12 mouse cellular contexts compared by ENCODE assay signal in the genomic region with DNA sequence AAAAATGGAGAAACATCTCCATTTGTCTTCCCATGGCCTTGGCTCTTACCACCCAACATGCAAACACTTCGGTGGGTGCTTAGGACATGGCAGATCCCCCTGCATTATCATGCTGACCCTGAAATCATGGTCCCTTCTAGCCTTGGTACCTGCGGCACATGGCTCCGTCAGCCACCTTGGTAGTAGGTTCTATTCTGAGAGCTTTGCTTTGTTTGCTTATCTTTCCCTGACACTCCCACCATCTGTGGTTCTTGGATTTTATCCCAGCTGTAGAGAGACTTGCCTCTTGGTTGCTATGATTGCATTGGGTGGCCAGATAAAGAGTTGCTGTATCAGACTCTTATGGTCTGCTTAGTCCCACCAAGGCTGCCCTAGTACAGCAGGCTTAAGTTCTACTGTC. TPM values are rescaled to one million over a fixed set of nuclear protein-coding genes. Genes with fewer than 3 reads are reported as not detected.
A peak's percentile ranks its signal among the peaks of the same experiment; 100 is the strongest.
DNase-seq lines count a peak whose midpoint lies in the region; TF ChIP-seq lines count a peak whose summit lies in the region.
"Had no signal": no experiment of that assay in that cellular context is flagged by ENCODE, and none has a peak within 500 bp of the region (broad histone marks: within the 10 kb centered on the region; RNA-seq: fewer than 3 reads in every experiment).

No protein-coding gene starts in this region.

- TF ChIP-seq RAD21 in MEL (IDR thresholded peaks at IDR 0.05; ENCODE audit: low read depth, low read length), result no peak

- no peak for TF ChIP-seq CTCF in MEL (IDR thresholded peaks at IDR 0.05 in 2 of 3, conservative IDR thresholded peaks at IDR 0.05 in 1 of 3; ENCODE audit: control insufficient read depth in 1 of 3, insufficient read depth in 1 of 3, low read depth in 2 of 3, low read length in 3 of 3, poor library complexity in 1 of 3, severe bottlenecking in 1 of 3)

- no peak overlapping the region for H3K9ac ChIP-seq in MEL (ENCODE audit: control insufficient read depth, low read depth, low read length, poor library complexity, severe bottlenecking)
- H3K9ac ChIP-seq: liver, postnatal 0 days; neural tube, embryonic 13.5 days had no signal

- H3K79me2 ChIP-seq in MEL (ENCODE audit: control insufficient read depth, insufficient read depth, low read length, poor library complexity), result no peaks in the 10 kb centered on the region

- no peaks in the 10 kb centered on the region for H3K9me3 ChIP-seq in MEL (replicated peaks; ENCODE audit: insufficient read depth, low read length)
- no peaks in the 10 kb centered on the region for H3K9me3 ChIP-seq in hindbrain, embryonic 10.5 days
- H3K9me3 ChIP-seq in embryonic facial prominence, embryonic 10.5 days, result no peaks in the 10 kb centered on the region
- H3K9me3 ChIP-seq: neural tube, embryonic 13.5 days had no signal

- TF ChIP-seq EP300 in MEL (IDR thresholded peaks at IDR 0.05; ENCODE audit: low read depth in 1 of 2, low read length in 2 of 2), result no peak

- H3K27ac ChIP-seq in MEL (ENCODE audit: control insufficient read depth, low read depth, low read length), result no peak overlapping the region
- H3K27ac ChIP-seq in hindbrain, embryonic 10.5 days, result no peak overlapping the region
- H3K27ac ChIP-seq in embryonic facial prominence, embryonic 10.5 days (replicated peaks), result no peak overlapping the region
- H3K27ac ChIP-seq: neural tube, embryonic 13.5 days had no signal

- no peak overlapping the region for H3K4me3 ChIP-seq in MEL (ENCODE audit: control insufficient read depth in 1 of 2, insufficient read depth in 1 of 2, low read depth in 2 of 2, low read length in 2 of 2)
- H3K4me3 ChIP-seq in hindbrain, embryonic 10.5 days, result no peak overlapping the region
- no peak overlapping the region for H3K4me3 ChIP-seq in embryonic facial prominence, embryonic 10.5 days
- H3K4me3 ChIP-seq: neural tube, embryonic 13.5 days had no signal

- no peaks in the 10 kb centered on the region for H3K27me3 ChIP-seq in MEL (ENCODE audit: control insufficient read depth in 1 of 2, insufficient read depth in 2 of 2, low read length in 2 of 2)
- H3K27me3 ChIP-seq in hindbrain, embryonic 10.5 days (ENCODE audit: insufficient read depth, poor library complexity, severe bottlenecking), result no peaks in the 10 kb centered on the region
- H3K27me3 ChIP-seq in embryonic facial prominence, embryonic 10.5 days (replicated peaks; ENCODE audit: low read depth, poor library complexity, severe bottlenecking), result no peaks in the 10 kb centered on the region
- H3K27me3 ChIP-seq: neural tube, embryonic 13.5 days had no signal

- no peaks in the 10 kb centered on the region for H3K36me3 ChIP-seq in MEL (ENCODE audit: control insufficient read depth in 1 of 2, insufficient read depth in 2 of 2, low read length in 2 of 2)
- no peaks in the 10 kb centered on the region for H3K36me3 ChIP-seq in hindbrain, embryonic 10.5 days
- H3K36me3 ChIP-seq in embryonic facial prominence, embryonic 10.5 days (replicated peaks), result no peaks in the 10 kb centered on the region
- H3K36me3 ChIP-seq: neural tube, embryonic 13.5 days had no signal

- no peaks in the 10 kb centered on the region for H3K4me1 ChIP-seq in MEL (ENCODE audit: control insufficient read depth in 1 of 2, insufficient read depth in 2 of 2, low read length in 2 of 2)
- peaks cover 23% of the 10 kb centered on the region for H3K4me1 ChIP-seq in hindbrain, embryonic 10.5 days (replicated peaks)
- peaks cover 36% of the 10 kb centered on the region for H3K4me1 ChIP-seq in embryonic facial prominence, embryonic 10.5 days

- 93% methylated on average over 3 of the region's 3 CpGs for WGBS in hindbrain, embryonic 10.5 days
- WGBS in embryonic facial prominence, embryonic 10.5 days, result 93% methylated on average over 3 of the region's 3 CpGs

- peak; percentile 58 for DNase-seq in layer of hippocampus, adult 9-11 months
- no peak for DNase-seq in layer of hippocampus, adult 9-10 months (ENCODE audit: low spot score)
- DNase-seq in MEL (ENCODE audit: low read depth, low spot score) (peak; percentile 9), MN1 (ENCODE audit: low spot score) (peak; percentile 27)
- DNase-seq in cerebellum, postnatal 14 days, result peak; percentile 50 to 78
- DNase-seq in hindbrain, embryonic 10.5 days (ENCODE audit: low spot score), result no peak
- no peak for DNase-seq in embryonic facial prominence, embryonic 10.5 days (ENCODE audit: low spot score)
- DNase-seq: liver, postnatal 0 days; retina, postnatal 1 day had no signal

- TF ChIP-seq POLR2A in MEL (IDR thresholded peaks at IDR 0.05; ENCODE audit: control insufficient read depth in 1 of 2, insufficient read depth in 1 of 2, low read depth in 1 of 2, low read length in 2 of 2, poor library complexity in 1 of 2), result no peak

TF ChIP-seq in MEL, 35 proteins besides CTCF, POLR2A, EP300 and RAD21:
- TF ChIP-seq TBP (IDR thresholded peaks at IDR 0.05; ENCODE audit: low read depth, low read length) (no peak), NRF1 (IDR thresholded peaks at IDR 0.05; ENCODE audit: insufficient read depth, low read depth, low read length, poor library complexity, severe bottlenecking) (no peak), ELF1 (IDR thresholded peaks at IDR 0.05; ENCODE audit: low read depth, low read length) (no peak), MAZ (IDR thresholded peaks at IDR 0.05; ENCODE audit: low read depth, low read length) (no peak), RCOR1 (IDR thresholded peaks at IDR 0.05; ENCODE audit: low read depth, low read length) (peak; percentile 28; the same call in 1 of the 2 replicates), MXI1 (IDR thresholded peaks at IDR 0.05; ENCODE audit: low read depth, low read length) (no peak), POLR2AphosphoS2 (IDR thresholded peaks at IDR 0.05; ENCODE audit: low read length) (no peak), HCFC1 (IDR thresholded peaks at IDR 0.05; ENCODE audit: low read depth, low read length) (no peak), TCF12 (IDR thresholded peaks at IDR 0.05; ENCODE audit: low read depth, low read length) (peak; percentile 45; the same call in 1 of the 2 replicates), ZC3H11A (IDR thresholded peaks at IDR 0.05; ENCODE audit: low read depth, low read length) (no peak), USF2 (IDR thresholded peaks at IDR 0.05; ENCODE audit: borderline replicate concordance in 1 of 2, insufficient read depth in 1 of 2, low read depth in 1 of 2, low read length in 2 of 2) (no peak), MAFK (IDR thresholded peaks at IDR 0.05; ENCODE audit: borderline replicate concordance, low read depth, low read length) (no peak), MEF2A (IDR thresholded peaks at IDR 0.05; ENCODE audit: extremely low read depth, insufficient replicate concordance, low read depth, low read length, poor library complexity, severe bottlenecking) (no peak), CHD2 (IDR thresholded peaks at IDR 0.05; ENCODE audit: low read length) (no peak), MAX (IDR thresholded peaks at IDR 0.05; ENCODE audit: low read length) (no peak)

RNA-seq across cellular contexts. Expression of a gene that starts 46.6 kb away (rescaled TPM):
- under 0.01 and 0.03 TPM in 2 replicates for total RNA-seq in MEL (2012; rRNA removed)
- under 1 TPM in 1 of 2 experiments, not detected in 1; 0.01 TPM for polyA plus RNA-seq in MEL (2012; ENCODE audit: insufficient read depth in 1 of 2, insufficient read length in 2 of 2, low read depth in 1 of 2, low replicate concordance in 2 of 2, missing spikeins in 1 of 2)
- 0.55 and 0.76 TPM in 2 replicates for polyA plus RNA-seq in hindbrain, embryonic 10.5 days (2016; fragmentation: Nextera tagmentation; extraction: Ambion mirVana)
- 0.19 and 0.26 TPM in 2 replicates for polyA plus RNA-seq in embryonic facial prominence, embryonic 10.5 days (2016; fragmentation: Nextera tagmentation; extraction: Ambion mirVana)
- total RNA-seq: granulocyte monocyte progenitor cell, adult 5-6 weeks; megakaryocyte, adult 5-6 weeks had no signal

Comparison
In these comparisons a context has a peak if more than half of its experiments do, and no peak if none do; other contexts are left out.
1. DNase-seq: peak in layer of hippocampus, adult 9-11 months (single experiment), MEL (single experiment), MN1 (single experiment) and cerebellum, postnatal 14 days (2 of 2); none in layer of hippocampus, adult 9-10 months (single experiment), hindbrain, embryonic 10.5 days (single experiment) and embryonic facial prominence, embryonic 10.5 days (single experiment).